Mouse (Mus musculus) kidney, postnatal 0 days (tissue): ENCODE results near the gene P2rx1. TPM values are rescaled to one million over a fixed set of nuclear protein-coding genes. Genes with fewer than 3 reads are reported as not detected.

ENCODE experiments used
- ATAC-seq: fragments of 200-750 bp; cut with Nextera tagmentation; replicated peaks from 2 replicates; pipeline ENCODE4 v1.8.0; 2017; ENCODE audit warnings: low read depth, moderate number of reproducible peaks, moderate TSS enrichment, moderate library complexity; ENCODE audit not compliant: low FRiP score
- DNase-seq: peaks from one replicate; pipeline ENCODE4 v3.0.0-alpha.2; 2016; ENCODE audit warnings: low spot score
- H3K27ac ChIP-seq: fragments of 300-500 bp; sonication (generic); 2 replicates; pipeline ENCODE4 v1.5.1; 2014; ENCODE audit warnings: mild to moderate bottlenecking
- H3K27me3 ChIP-seq: fragments of 300-500 bp; sonication (generic); 2 replicates; pipeline ENCODE4 v1.6.1; 2014; ENCODE audit warnings: low read length, mixed read lengths; ENCODE audit not compliant: insufficient read depth
- H3K36me3 ChIP-seq: fragments of 300-500 bp; sonication (generic); 2 replicates; pipeline ENCODE4 v1.6.1; 2014; ENCODE audit warnings: low read length, mixed read lengths; ENCODE audit not compliant: insufficient read depth
- H3K4me1 ChIP-seq: fragments of 300-500 bp; sonication (generic); replicated peaks from 2 replicates; pipeline ENCODE4 v1.6.1; 2014; ENCODE audit warnings: antibody characterized with exemption, low read length, mixed read lengths; ENCODE audit not compliant: insufficient read depth
- H3K4me2 ChIP-seq: fragments of 300-500 bp; sonication (generic); 2 replicates; pipeline ENCODE4 v1.6.1; 2014; ENCODE audit warnings: mild to moderate bottlenecking, low read length, moderate library complexity, mixed read lengths
- H3K4me3 ChIP-seq: fragments of 300-500 bp; sonication (generic); replicated peaks from 2 replicates; pipeline ENCODE4 v1.5.1; 2014; ENCODE audit warnings: low read depth, low read length
- H3K9ac ChIP-seq: fragments of 300-500 bp; sonication (generic); 2 replicates; pipeline ENCODE4 v1.6.1; 2014; ENCODE audit warnings: low read depth, low read length
- H3K9me3 ChIP-seq: fragments of 300-500 bp; sonication (generic); replicated peaks from 2 replicates; pipeline ENCODE4 v1.6.1; 2016; ENCODE audit warnings: low read length, inconsistent platforms, mixed read lengths
- CTCF ChIP-seq: IDR thresholded peaks from 2 replicates; pipeline ENCODE4 v1.5.1; 2016; ENCODE audit warnings: antibody characterized with exemption, low read depth, mild to moderate bottlenecking, moderate library complexity
- WGBS: fragments of 180-500 bp; shearing (Covaris S2); extraction: QIAGEN DNeasy Blood & Tissue Kit; methylation state at CpG from one replicate; pipeline ENCODE4 v1.1.7; 2014; 5-methylcytosine and 5-hydroxymethylcytosine counted together
- polyA plus RNA-seq: library from polyadenylated mRNA; unstranded; fragments of >200 nt; fragmentation: Nextera tagmentation; extraction: Ambion mirVana; gene quantifications from 2 replicates; pipeline ENCODE4 v1.2.1, GENCODE M21; 2015

The P2rx1 gene
- polyA plus RNA-seq, 1 experiment from 2014 or later, result 2.4 TPM

DNA sequence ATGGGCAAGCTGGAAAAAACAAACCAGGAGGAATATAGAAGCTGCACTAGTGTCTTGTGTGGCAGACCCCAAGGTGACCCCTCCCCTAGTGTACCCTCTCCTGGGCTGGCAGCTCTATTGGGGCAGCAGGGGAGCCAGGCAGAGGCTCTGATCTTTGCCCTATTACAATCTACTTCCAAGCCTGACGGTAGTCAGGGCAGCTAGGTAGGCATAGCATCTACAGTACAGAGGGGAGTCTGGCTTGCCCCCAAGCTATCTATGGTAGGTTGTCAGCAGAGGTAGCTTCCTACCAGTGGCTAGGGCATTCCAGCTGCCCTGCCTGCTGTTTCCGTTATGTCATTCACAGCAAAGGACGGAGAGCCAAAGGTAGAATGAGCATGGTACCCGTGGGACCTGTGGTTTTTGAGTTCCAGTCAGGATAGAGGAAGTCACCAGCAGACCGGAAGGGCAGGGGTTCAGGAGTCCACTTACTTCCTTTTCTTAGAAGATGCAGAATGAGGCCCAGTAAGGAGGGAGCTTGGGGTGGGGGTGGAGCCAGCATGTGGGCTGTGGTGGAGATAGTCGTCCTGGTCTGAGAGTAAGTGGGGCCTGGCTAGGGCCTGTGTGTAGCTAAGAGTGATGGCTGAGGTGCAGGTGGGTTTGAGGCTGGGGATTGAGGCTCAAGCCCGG, 25.5 kb downstream of the P2rx1 start:
- TF ChIP-seq CTCF, result no peak
- DNase-seq (peak; percentile 79), ATAC-seq (peak; percentile 50)
- peaks cover 13% of the 10 kb centered on the region; the same call in 1 of the 2 replicates for H3K4me1 ChIP-seq
- no peak overlapping the region for H3K9ac ChIP-seq
- no peaks in the 10 kb centered on the region for H3K36me3 ChIP-seq
- no peak overlapping the region for H3K27ac ChIP-seq
- 42% methylated on average over 7 of the region's 7 CpGs for WGBS
- no peaks in the 10 kb centered on the region for H3K27me3 ChIP-seq
- no peaks in the 10 kb centered on the region for H3K9me3 ChIP-seq
- H3K4me2 ChIP-seq, result 0 out of 2 replicates have a peak overlapping the region, but pooled peaks have one; percentile 5
- H3K4me3 ChIP-seq, result no peak overlapping the region

DNA sequence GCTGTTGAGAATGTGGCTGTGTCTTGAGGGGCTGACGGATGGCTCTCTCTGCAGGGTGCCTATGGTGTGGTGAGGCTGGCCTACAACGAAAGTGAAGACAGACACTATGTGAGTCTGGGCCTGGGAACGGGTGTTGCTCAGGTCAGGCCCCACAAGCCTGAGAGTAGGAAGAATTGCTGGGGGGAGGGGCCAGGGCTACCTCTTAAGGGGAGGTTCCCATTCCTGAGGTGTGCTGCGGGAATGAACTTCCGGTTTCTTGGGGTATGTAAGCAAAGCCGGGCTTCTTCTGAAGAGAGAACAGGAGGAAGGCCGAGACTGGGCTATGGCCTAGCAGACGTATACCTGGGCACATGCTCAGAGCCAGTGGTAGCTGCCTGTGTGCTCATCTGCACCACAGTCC, 28.1 kb downstream of the P2rx1 start:
- no peak overlapping the region for H3K4me3 ChIP-seq
- DNase-seq (no peak), ATAC-seq (no peak)
- no peaks in the 10 kb centered on the region for H3K9me3 ChIP-seq
- H3K4me1 ChIP-seq, result peaks cover 8% of the 10 kb centered on the region; the same call in 1 of the 2 replicates
- no peak for TF ChIP-seq CTCF
- H3K36me3 ChIP-seq, result no peaks in the 10 kb centered on the region
- 65% methylated on average over 8 of the region's 8 CpGs for WGBS
- no peaks in the 10 kb centered on the region for H3K27me3 ChIP-seq
- H3K9ac ChIP-seq, result no peak overlapping the region
- H3K4me2 ChIP-seq, result no peak overlapping the region
- no peak overlapping the region for H3K27ac ChIP-seq

- Histone ChIP-seq H3K36me3 (no peaks in the 10 kb centered on the region), H3K4me3 (0 out of 2 replicates have a peak overlapping the region, but pooled peaks have one; percentile 9), H3K4me2 (peak overlapping the region; percentile 55), H3K27me3 (no peaks in the 10 kb centered on the region), H3K27ac (no peak overlapping the region), H3K9ac (0 out of 2 replicates have a peak overlapping the region, but pooled peaks have one; percentile 20), H3K9me3 (no peaks in the 10 kb centered on the region), H3K4me1 (no peaks in the 10 kb centered on the region)
- ATAC-seq (peak; percentile 86), DNase-seq (peak; percentile 98)
- 20% methylated on average over 20 of the region's 20 CpGs for WGBS
- peak; percentile 28; the same call in 1 of the 2 replicates for TF ChIP-seq CTCF
Measured at GRCm38 (mm10) chr11:73030821-73031498, 32.1 kb downstream of the P2rx1 start.

DNA sequence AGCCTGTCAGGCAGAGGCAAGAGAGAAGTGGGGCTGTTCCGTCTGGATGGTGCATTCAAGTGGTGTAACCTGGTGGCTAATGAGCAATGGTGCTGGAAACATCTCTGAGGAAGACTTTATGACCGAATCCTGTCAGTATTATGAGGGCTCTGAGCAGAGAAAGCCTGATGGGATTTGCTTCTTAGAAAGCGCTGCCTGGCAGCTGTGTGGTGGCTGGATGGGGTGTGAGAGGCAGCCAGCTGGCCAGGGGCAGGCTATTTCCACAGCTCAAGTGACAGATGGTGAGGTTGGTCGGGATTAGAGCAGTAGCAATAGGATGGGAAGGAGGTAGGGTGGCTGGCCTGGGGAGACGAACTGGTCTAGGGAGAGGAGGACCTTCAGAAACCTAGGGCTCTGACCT, 32.6 kb downstream of the P2rx1 start:
- Histone ChIP-seq H3K27me3 (no peaks in the 10 kb centered on the region), H3K4me2 (peak overlapping the region; percentile 55; the same call in 1 of the 2 replicates), H3K9me3 (no peaks in the 10 kb centered on the region), H3K36me3 (no peaks in the 10 kb centered on the region), H3K27ac (no peak overlapping the region), H3K4me1 (no peaks in the 10 kb centered on the region), H3K4me3 (no peak overlapping the region), H3K9ac (0 out of 2 replicates have a peak overlapping the region, but pooled peaks have one; percentile 20)
- no peak for DNase-seq
- no peak for ATAC-seq
- TF ChIP-seq CTCF, result no peak
- WGBS, result 67% methylated on average over 5 of the region's 5 CpGs

- ATAC-seq (no peak), DNase-seq (no peak)
- no peaks in the 10 kb centered on the region for H3K9me3 ChIP-seq
- no peak overlapping the region for H3K4me3 ChIP-seq
- H3K27ac ChIP-seq, result no peak overlapping the region
- no peaks in the 10 kb centered on the region for H3K4me1 ChIP-seq
- H3K36me3 ChIP-seq, result no peaks in the 10 kb centered on the region
- no peak for TF ChIP-seq CTCF
- H3K27me3 ChIP-seq, result no peaks in the 10 kb centered on the region
- no peak overlapping the region for H3K9ac ChIP-seq
- no peak overlapping the region for H3K4me2 ChIP-seq
- WGBS, result 79% methylated on average over 7 of the region's 7 CpGs
Measured at GRCm38 (mm10) chr11:73036077-73036476, 37.2 kb downstream of the P2rx1 start.

DNA sequence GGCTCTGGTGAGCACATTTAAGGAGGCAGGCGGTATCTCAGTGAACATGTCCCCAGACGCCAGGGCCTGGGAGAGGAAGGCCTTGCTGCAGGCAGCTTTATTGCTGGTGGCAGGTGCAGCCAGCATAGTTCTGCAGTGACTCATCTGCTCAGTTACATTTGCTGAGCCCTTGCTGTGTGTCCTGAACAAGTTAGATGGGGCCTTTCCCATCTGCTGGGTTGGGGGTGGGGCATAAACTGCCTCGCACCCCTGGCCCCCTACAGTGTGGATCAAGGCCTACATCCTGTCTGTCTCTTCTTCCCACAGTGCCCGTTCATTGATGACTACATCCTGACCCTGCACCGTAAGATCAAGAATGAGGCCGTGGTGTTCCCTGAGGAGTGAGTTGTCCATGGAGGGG, 38.0 kb downstream of the P2rx1 start:
- no peaks in the 10 kb centered on the region for H3K4me1 ChIP-seq
- 49% methylated on average over 6 of the region's 6 CpGs for WGBS
- H3K9me3 ChIP-seq, result no peaks in the 10 kb centered on the region
- H3K27ac ChIP-seq, result no peak overlapping the region
- DNase-seq, result no peak
- ATAC-seq, result peak; percentile 38; the same call in 1 of the 2 replicates
- TF ChIP-seq CTCF, result no peak
- no peak overlapping the region for H3K4me2 ChIP-seq
- H3K36me3 ChIP-seq, result no peaks in the 10 kb centered on the region
- no peak overlapping the region for H3K9ac ChIP-seq
- no peak overlapping the region for H3K4me3 ChIP-seq
- H3K27me3 ChIP-seq, result no peaks in the 10 kb centered on the region
